Mouse (Mus musculus) kidney, postnatal 14 days (tissue): Measurements from ENCODE around the gene Gm21773.
"Not testable (repeated sequence)": the region's sequence is repeated elsewhere in the genome, so short reads cannot be mapped to it uniquely, and the experiment has no call there.

Experiments
- DNase-seq: peaks from one replicate; pipeline ENCODE4 v3.0.0; 2022; ENCODE audit warnings: mixed read lengths

The Gm21773 gene

GRCm38 (mm10) chrY:25309260-25309659, at the start of gene Gm21773:
Gm21773 (minus strand) TSS chrY:25309360.
- not testable (repeated sequence) for DNase-seq
